Mouse (Mus musculus): ENCODE measurements around the gene Smyd1. TPM values are rescaled to one million over a fixed set of nuclear protein-coding genes. Genes with fewer than 3 reads are reported as not detected.

Gene Smyd1
- polyA plus RNA-seq, 1 experiment from 2014 or later, result 0.65 TPM

DNA sequence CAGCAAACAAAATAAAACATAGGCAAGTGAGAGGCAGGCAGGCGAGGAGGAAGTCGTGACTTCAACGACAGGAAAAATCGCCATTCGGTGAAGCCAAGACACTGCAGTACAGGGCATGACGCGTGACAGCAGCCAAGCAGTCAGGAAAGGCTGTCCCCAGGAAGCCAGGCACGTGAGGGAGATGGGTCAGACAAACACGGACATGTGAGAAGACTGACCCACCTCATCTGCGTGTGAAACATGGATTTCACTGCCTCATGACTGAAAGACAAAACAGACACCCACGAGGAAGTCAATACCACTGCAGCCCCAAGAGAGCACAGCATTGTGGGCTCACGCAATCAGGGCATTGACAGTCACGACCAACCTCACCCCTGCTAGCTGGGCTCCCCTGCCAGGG, 86.9 kb downstream of the Smyd1 start:
- ATAC-seq (ENCODE audit: low FRiP score, low TSS enrichment), result no peak
- Histone ChIP-seq H3K36me3 (ENCODE audit: insufficient read depth, low read length) (no peaks in the 10 kb centered on the region), H3K9me3 (ENCODE audit: low read length) (no peaks in the 10 kb centered on the region), H3K27ac (ENCODE audit: low read length) (no peak overlapping the region), H3K4me3 (ENCODE audit: low read length) (no peak overlapping the region), H3K9ac (replicated peaks; ENCODE audit: low read length) (no peak overlapping the region), H3K27me3 (ENCODE audit: insufficient read depth, low read length) (no peaks in the 10 kb centered on the region), H3K4me1 (ENCODE audit: insufficient read depth, low read length) (no peaks in the 10 kb centered on the region; the same call in 1 of the 2 replicates), H3K4me2 (replicated peaks; ENCODE audit: low read depth, low read length) (no peak overlapping the region)
- 65% methylated on average over 13 of the region's 13 CpGs for WGBS

GRCm38 (mm10) chr6:71227157-71227770, 94.8 kb downstream of the Smyd1 start:
- H3K9ac ChIP-seq (replicated peaks; ENCODE audit: low read length), result no peak overlapping the region
- peaks cover 9% of the 10 kb centered on the region; the same call in 1 of the 2 replicates for H3K4me1 ChIP-seq (ENCODE audit: insufficient read depth, low read length)
- no peak overlapping the region for H3K4me2 ChIP-seq (replicated peaks; ENCODE audit: low read depth, low read length)
- no peaks in the 10 kb centered on the region for H3K36me3 ChIP-seq (ENCODE audit: insufficient read depth, low read length)
- no peaks in the 10 kb centered on the region for H3K27me3 ChIP-seq (ENCODE audit: insufficient read depth, low read length)
- WGBS, result 14% methylated on average over 7 of the region's 7 CpGs
- ATAC-seq (ENCODE audit: low FRiP score, low TSS enrichment), result peak; percentile 75; the same call in 1 of the 2 replicates
- H3K9me3 ChIP-seq (ENCODE audit: low read length), result no peaks in the 10 kb centered on the region
- H3K27ac ChIP-seq (ENCODE audit: low read length), result no peak overlapping the region
- no peak overlapping the region for H3K4me3 ChIP-seq (ENCODE audit: low read length)

DNA sequence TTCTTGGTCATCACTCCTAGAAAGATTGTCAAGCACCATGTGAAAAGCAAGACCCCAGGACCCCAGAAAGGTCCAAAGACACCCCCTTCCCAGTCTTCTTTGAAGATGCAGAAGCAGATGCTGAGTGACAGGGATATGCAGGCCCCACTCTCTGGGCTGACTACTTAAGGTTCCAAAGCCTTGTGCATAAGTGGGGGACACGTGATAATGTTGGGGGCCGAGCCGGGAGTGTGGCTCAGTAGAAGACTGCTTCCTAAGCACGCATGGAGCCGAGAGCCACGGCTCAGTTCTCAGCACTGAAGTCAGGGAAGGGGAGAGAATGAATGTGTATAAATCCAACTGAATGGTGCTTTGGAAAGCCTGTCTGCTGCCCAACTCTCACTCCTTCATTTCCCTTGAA, 95.5 kb downstream of the Smyd1 start:
- Histone ChIP-seq H3K4me3 (ENCODE audit: low read length) (no peak overlapping the region), H3K4me1 (ENCODE audit: insufficient read depth, low read length) (peaks cover 9% of the 10 kb centered on the region; the same call in 1 of the 2 replicates), H3K9ac (replicated peaks; ENCODE audit: low read length) (no peak overlapping the region), H3K27me3 (ENCODE audit: insufficient read depth, low read length) (no peaks in the 10 kb centered on the region), H3K27ac (ENCODE audit: low read length) (no peak overlapping the region), H3K36me3 (ENCODE audit: insufficient read depth, low read length) (no peaks in the 10 kb centered on the region), H3K9me3 (ENCODE audit: low read length) (no peaks in the 10 kb centered on the region), H3K4me2 (replicated peaks; ENCODE audit: low read depth, low read length) (no peak overlapping the region)
- no peak for ATAC-seq (ENCODE audit: low FRiP score, low TSS enrichment)
- WGBS, result 56% methylated on average over 6 of the region's 6 CpGs

DNA sequence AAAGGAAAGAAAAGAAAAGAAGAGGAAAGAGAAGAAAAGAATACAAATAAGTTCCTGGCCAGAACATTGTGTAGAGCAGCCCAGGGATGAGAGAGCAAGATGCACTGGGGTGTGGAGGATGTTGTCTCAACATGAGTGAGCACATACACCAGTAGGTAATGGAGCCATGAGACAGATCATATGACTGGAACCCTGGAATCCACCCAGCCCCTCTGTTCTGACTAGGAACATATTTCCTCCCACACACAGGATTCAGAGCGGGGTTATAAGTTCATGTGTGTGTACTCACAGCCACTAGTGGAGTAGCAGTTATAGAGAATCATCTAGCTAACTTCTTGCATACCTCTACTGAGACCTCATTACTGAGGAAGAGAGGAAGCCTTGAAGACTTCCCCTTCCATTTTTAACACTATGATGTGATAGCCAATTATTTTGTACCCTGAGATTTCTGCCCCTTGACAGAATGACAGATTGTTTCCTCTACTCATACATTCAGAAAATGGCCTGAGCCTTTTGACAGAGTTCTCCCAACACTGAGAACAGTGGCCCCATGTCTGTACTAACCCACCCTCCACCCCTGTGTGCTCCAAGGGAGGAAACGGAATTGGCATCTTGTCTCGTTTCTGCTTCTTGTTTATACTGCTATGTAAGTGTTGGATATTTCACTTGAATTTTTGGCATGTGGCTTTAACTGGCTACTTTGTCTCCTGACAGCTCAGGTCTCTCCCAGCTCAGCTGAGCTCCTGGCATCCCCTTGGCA, 97.7 kb downstream of the Smyd1 start:
- peak; percentile 60; the same call in 1 of the 2 replicates for ATAC-seq (ENCODE audit: low FRiP score, low TSS enrichment)
- no peak overlapping the region for H3K27ac ChIP-seq (ENCODE audit: low read length)
- WGBS, result 52% methylated on average over 3 of the region's 3 CpGs
- no peaks in the 10 kb centered on the region for H3K27me3 ChIP-seq (ENCODE audit: insufficient read depth, low read length)
- H3K9ac ChIP-seq (replicated peaks; ENCODE audit: low read length), result no peak overlapping the region
- H3K4me1 ChIP-seq (ENCODE audit: insufficient read depth, low read length), result peaks cover 9% of the 10 kb centered on the region; the same call in 1 of the 2 replicates
- no peaks in the 10 kb centered on the region for H3K36me3 ChIP-seq (ENCODE audit: insufficient read depth, low read length)
- H3K9me3 ChIP-seq (ENCODE audit: low read length), result no peaks in the 10 kb centered on the region
- no peak overlapping the region for H3K4me3 ChIP-seq (ENCODE audit: low read length)
- H3K4me2 ChIP-seq (replicated peaks; ENCODE audit: low read depth, low read length), result no peak overlapping the region

DNA sequence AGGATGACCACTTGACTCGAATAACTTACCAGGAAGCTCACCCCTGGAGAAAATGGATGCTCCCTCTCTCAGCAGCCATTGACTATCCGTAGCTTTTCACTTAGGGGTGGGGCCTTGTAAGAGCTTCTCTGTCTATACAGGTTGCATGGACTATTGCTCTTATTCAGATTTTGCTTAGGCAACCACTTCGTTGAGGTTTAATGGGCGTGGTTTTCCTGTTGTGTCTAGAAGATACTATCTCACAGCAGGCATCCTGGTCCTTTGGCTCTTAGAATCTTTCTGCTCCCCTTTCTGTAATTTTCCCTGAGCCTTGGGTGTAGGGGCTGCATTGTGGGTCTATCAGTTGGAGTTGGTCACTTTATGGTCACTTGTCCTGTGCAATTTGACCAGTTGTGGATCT, 100.5 kb downstream of the Smyd1 start:
- no peak for ATAC-seq (ENCODE audit: low FRiP score, low TSS enrichment)
- Histone ChIP-seq H3K4me2 (replicated peaks; ENCODE audit: low read depth, low read length) (no peak overlapping the region), H3K27ac (ENCODE audit: low read length) (no peak overlapping the region), H3K4me1 (ENCODE audit: insufficient read depth, low read length) (peaks cover 9% of the 10 kb centered on the region; the same call in 1 of the 2 replicates), H3K4me3 (ENCODE audit: low read length) (no peak overlapping the region), H3K27me3 (ENCODE audit: insufficient read depth, low read length) (no peaks in the 10 kb centered on the region), H3K36me3 (ENCODE audit: insufficient read depth, low read length) (no peaks in the 10 kb centered on the region), H3K9ac (replicated peaks; ENCODE audit: low read length) (no peak overlapping the region), H3K9me3 (ENCODE audit: low read length) (no peaks in the 10 kb centered on the region)
- 88% methylated on average over 4 of the region's 4 CpGs for WGBS

DNA sequence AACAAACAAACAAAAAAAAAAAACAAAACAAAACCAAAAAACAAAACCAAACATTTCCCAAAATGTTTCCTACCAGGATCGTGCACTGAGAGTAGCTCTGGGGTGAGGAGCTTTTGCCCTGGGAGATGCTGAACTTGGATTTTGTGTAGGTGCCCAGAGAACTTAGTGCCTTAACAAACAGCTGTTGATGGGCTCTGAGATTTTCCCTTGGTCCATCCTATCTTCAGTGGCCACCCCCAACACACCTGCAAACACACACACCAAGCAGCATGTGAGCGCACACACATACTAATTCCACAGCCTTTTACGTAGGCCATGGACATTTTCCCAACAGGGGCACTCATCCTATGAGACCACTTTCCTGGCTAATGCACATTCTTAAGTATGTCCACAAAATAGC, 109.6 kb downstream of the Smyd1 start:
- Histone ChIP-seq H3K27me3 (ENCODE audit: insufficient read depth, low read length) (no peaks in the 10 kb centered on the region), H3K36me3 (ENCODE audit: insufficient read depth, low read length) (no peaks in the 10 kb centered on the region), H3K27ac (ENCODE audit: low read length) (no peak overlapping the region), H3K4me2 (replicated peaks; ENCODE audit: low read depth, low read length) (no peak overlapping the region), H3K4me3 (ENCODE audit: low read length) (no peak overlapping the region), H3K9ac (replicated peaks; ENCODE audit: low read length) (no peak overlapping the region), H3K9me3 (ENCODE audit: low read length) (no peaks in the 10 kb centered on the region), H3K4me1 (ENCODE audit: insufficient read depth, low read length) (no peaks in the 10 kb centered on the region)
- ATAC-seq (ENCODE audit: low FRiP score, low TSS enrichment), result no peak
- whole genome bisulfite sequencing, result 97% methylated on average over 3 of the region's 3 CpGs

- whole genome bisulfite sequencing, result 67% methylated on average over 7 of the region's 7 CpGs
- H3K9me3 ChIP-seq (ENCODE audit: low read length), result no peaks in the 10 kb centered on the region
- H3K4me1 ChIP-seq (ENCODE audit: insufficient read depth, low read length), result no peaks in the 10 kb centered on the region
- H3K4me3 ChIP-seq (ENCODE audit: low read length), result no peak overlapping the region
- H3K27ac ChIP-seq (ENCODE audit: low read length), result no peak overlapping the region
- H3K27me3 ChIP-seq (ENCODE audit: insufficient read depth, low read length), result no peaks in the 10 kb centered on the region
- no peaks in the 10 kb centered on the region for H3K36me3 ChIP-seq (ENCODE audit: insufficient read depth, low read length)
- no peak overlapping the region for H3K9ac ChIP-seq (replicated peaks; ENCODE audit: low read length)
- ATAC-seq (ENCODE audit: low FRiP score, low TSS enrichment), result no peak
- H3K4me2 ChIP-seq (replicated peaks; ENCODE audit: low read depth, low read length), result no peak overlapping the region
Observed at GRCm38 (mm10) chr6:71211917-71212316, 110.1 kb downstream of the Smyd1 start.

DNA sequence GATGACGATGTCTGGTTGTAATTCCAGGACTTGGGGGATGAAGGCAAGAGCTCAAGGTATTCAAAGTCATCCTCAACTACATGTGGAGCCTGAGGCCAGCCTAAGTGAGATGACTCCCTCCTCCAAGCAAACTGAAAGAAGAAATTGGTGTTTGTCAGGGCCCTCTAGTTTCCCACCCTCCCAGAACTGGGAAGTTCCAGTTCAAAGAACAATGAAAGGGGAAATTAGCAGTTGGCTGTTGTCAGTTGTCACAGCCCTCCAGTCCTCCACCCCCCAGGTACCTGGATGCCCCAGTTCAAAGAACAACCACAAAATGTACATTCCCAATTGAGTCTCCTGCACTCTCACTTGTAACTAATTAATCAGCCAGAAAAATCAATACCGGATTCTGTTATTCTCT, 113.3 kb downstream of the Smyd1 start:
- no peak overlapping the region for H3K27ac ChIP-seq (ENCODE audit: low read length)
- H3K9me3 ChIP-seq (ENCODE audit: low read length), result no peaks in the 10 kb centered on the region
- H3K4me1 ChIP-seq (ENCODE audit: insufficient read depth, low read length), result no peaks in the 10 kb centered on the region
- WGBS, result 66% methylated on average over 2 of the region's 2 CpGs
- H3K27me3 ChIP-seq (ENCODE audit: insufficient read depth, low read length), result no peaks in the 10 kb centered on the region
- no peak overlapping the region for H3K4me2 ChIP-seq (replicated peaks; ENCODE audit: low read depth, low read length)
- no peaks in the 10 kb centered on the region for H3K36me3 ChIP-seq (ENCODE audit: insufficient read depth, low read length)
- no peak overlapping the region for H3K4me3 ChIP-seq (ENCODE audit: low read length)
- no peak for ATAC-seq (ENCODE audit: low FRiP score, low TSS enrichment)
- H3K9ac ChIP-seq (replicated peaks; ENCODE audit: low read length), result no peak overlapping the region

DNA sequence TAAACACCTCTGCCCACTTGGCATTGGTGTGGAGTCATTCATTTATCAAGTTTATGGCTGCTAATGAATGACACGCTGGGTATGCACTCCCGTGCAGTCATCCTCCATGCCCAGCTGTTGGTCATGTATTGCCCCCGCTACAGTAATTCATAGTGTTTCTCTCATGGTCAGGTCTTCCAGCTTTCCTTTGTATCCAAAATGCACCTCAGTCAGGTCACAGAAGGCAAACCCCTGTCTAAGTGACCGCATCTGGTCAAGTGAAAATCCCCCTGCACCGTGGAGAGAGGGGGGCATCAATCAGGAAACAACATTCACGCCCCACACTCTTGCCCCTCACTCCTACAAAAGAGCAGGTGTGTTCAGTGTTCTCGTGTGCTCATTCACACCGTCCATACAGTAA, 117.9 kb downstream of the Smyd1 start:
- WGBS, result 75% methylated on average over 8 of the region's 8 CpGs
- no peaks in the 10 kb centered on the region for H3K27me3 ChIP-seq (ENCODE audit: insufficient read depth, low read length)
- no peak overlapping the region for H3K9ac ChIP-seq (replicated peaks; ENCODE audit: low read length)
- no peak overlapping the region for H3K4me3 ChIP-seq (ENCODE audit: low read length)
- no peaks in the 10 kb centered on the region for H3K4me1 ChIP-seq (ENCODE audit: insufficient read depth, low read length)
- H3K9me3 ChIP-seq (ENCODE audit: low read length), result no peaks in the 10 kb centered on the region
- no peaks in the 10 kb centered on the region for H3K36me3 ChIP-seq (ENCODE audit: insufficient read depth, low read length)
- H3K4me2 ChIP-seq (replicated peaks; ENCODE audit: low read depth, low read length), result no peak overlapping the region
- no peak for ATAC-seq (ENCODE audit: low FRiP score, low TSS enrichment)
- H3K27ac ChIP-seq (ENCODE audit: low read length), result no peak overlapping the region

GRCm38 (mm10) chr6:71203674-71204073, 118.4 kb downstream of the Smyd1 start:
- H3K4me2 ChIP-seq (replicated peaks; ENCODE audit: low read depth, low read length), result no peak overlapping the region
- H3K27ac ChIP-seq (ENCODE audit: low read length), result no peak overlapping the region
- H3K9me3 ChIP-seq (ENCODE audit: low read length), result no peaks in the 10 kb centered on the region
- H3K4me1 ChIP-seq (ENCODE audit: insufficient read depth, low read length), result no peaks in the 10 kb centered on the region
- H3K36me3 ChIP-seq (ENCODE audit: insufficient read depth, low read length), result no peaks in the 10 kb centered on the region
- WGBS, result 76% methylated on average over 5 of the region's 5 CpGs
- no peak overlapping the region for H3K9ac ChIP-seq (replicated peaks; ENCODE audit: low read length)
- H3K4me3 ChIP-seq (ENCODE audit: low read length), result no peak overlapping the region
- no peak for ATAC-seq (ENCODE audit: low FRiP score, low TSS enrichment)
- no peaks in the 10 kb centered on the region for H3K27me3 ChIP-seq (ENCODE audit: insufficient read depth, low read length)
